Mouse (Mus musculus): ENCODE measurements around the gene Nkiras1. TPM values are rescaled to one million over a fixed set of nuclear protein-coding genes. Genes with fewer than 3 reads are reported as not detected.

Gene Nkiras1
- total RNA-seq, 4 experiments from 2014 or later, result 81.8 to 98.4 (median 95.8) TPM

DNA sequence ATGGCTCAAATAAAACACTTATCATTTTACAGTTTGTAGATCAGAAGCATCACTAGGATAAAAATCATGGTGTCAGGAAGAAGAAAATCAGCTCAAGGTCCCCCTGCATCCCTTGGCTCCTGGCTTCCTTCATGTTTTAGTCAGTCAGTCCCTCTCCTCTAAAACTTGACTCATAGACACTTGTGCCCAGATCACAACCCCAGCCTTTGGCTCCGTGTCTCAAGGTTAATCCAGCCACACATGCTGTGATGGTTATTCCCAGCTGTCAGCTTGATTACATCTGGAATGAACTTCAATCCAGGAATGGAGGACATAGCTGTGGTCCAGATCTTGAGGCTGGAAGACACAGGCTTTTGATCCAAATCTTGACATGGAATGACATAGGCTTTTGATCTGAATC, 3.6 kb downstream of the Nkiras1 start:
- no peak for DNase-seq (ENCODE audit: low spot score in 2 of 2)

DNA sequence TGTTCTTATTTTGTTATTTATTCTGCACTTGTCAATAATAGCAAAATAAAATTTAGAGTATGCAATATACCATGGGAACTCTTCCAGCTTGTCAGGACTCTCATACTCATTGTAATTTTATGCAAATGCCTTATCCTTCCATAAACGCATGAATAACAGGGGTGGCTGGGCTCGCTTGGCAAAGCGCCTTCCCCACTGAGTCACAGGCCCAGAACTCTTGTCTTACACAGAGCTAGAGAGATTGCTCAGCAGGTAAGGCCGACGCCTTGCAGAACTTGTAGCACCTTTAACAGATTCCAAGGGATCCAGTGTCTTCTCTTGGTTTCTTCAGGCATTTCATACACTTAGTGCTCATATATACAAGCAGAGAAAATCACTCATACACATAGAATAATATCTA, 9.4 kb downstream of the Nkiras1 start:
- DNase-seq (ENCODE audit: low spot score in 2 of 2), result no peak

DNA sequence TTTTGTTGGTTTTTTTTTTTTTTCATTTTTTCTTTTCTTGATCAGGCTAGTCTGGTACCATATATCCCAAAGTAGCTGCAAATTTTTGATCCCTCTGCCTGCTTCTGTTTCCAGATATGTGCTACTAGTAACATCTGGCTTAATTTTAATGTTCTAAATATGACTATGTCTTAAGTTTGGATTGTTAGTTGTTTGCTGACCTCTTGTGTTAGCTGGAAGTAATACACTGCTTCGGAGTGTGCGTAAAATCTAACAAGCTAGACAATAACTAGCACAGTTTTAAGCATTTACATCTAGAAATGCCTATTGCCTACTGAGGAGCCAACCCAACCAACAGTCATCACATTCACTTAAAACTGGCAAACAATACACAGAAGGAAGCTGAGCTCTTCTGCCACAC, 13.6 kb downstream of the Nkiras1 start:
- no peak for DNase-seq (ENCODE audit: low spot score in 2 of 2)

DNA sequence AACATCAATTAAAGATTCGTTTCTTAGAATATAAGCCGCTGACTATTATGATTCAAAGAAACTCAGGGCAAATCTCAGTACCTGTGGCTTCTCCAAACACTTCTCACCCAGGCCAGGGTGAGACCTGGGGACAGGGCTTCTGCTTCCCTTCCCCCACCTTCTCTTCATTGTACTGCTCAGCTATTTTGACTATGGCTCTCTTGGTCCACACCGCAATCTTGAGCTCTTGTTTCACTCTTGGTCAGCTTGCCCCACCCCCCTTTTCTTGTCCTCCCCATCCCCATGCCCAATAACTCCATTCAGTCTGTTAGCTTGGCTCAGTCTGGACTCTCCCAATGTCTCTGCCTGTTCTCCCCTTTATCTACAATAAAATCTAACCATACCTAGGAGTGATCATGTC, 14.5 kb downstream of the Nkiras1 start:
- no peak for DNase-seq (ENCODE audit: low spot score in 2 of 2)

DNA sequence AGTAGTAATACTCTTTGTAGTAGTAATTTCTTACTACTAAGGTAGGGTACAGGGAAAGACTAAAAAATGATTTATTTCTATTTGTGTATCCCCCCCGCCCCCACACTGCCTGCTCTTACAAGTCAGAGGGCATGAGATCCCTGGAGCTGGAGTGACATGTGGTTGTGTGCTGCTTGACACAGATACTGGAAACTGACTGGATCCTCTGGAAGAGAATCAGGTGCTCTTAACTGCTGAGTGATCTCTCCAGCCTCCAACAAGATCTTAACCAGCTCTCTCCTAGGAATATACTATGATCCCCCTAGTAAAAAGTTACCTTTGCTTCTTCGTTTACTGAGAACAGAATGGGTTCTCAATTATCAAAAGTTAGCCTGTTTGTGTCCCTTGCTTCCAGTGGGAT, 15.5 kb downstream of the Nkiras1 start:
- DNase-seq (ENCODE audit: low spot score in 2 of 2), result no peak

DNA sequence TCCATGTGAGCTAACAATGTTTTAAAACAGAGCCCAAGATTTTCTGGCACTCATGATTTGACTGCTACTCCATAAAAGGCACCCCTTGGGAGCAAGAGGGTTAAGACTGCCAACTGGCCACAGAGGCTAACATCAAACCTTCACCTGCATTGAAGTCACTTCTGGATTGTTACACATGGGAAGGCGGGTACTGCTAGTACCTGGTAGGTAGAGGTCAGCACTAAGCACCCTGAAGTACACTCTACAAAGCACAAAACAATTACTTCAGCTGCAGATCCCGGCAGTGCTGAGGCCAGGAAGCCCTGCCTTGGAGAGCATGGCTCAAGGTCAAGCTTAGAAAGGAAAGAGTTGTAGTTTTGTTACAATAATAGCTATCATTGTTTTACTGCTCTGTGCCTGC, 16.5 kb downstream of the Nkiras1 start:
- DNase-seq (ENCODE audit: low spot score in 2 of 2), result no peak

DNA sequence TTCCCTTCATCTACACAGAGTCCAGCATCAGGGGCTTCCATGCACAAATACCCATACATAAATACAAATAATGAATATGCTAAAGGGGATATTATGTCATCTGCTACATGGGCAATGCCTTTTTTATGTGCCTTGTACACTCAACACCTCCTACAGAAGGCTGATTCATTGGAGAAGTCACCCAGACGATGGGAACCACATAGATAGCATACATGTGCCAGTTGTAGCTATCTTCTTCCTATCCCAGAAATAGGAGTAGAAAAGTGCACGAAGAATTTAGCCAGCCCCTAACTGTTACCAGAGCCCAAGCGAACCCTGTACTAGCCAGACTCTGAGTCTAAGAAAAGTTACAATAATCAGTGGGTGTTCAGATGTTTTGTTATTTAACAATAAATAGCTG, 21.2 kb downstream of the Nkiras1 start:
- no peak for DNase-seq (ENCODE audit: low spot score in 2 of 2)

DNA sequence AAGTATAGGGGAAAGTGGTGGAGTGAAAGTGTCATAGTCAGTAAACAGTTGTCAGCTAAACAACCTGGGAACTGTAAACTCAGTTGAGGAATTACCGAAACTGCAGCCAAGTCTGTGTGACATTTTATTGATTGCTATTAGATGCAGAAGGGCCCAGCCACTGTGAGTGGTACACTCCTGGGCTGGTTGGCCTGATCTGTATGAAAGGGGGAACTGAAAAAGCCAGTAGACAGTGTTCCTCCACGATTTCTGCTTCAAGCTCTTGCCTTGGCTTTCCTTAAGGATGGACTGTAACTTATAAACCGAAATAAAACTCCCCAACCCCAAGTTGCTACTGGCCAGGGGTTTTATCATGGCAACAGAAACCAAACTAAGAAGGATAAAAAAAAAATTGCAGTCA, 21.6 kb downstream of the Nkiras1 start:
- DNase-seq (ENCODE audit: low spot score in 2 of 2), result no peak

DNA sequence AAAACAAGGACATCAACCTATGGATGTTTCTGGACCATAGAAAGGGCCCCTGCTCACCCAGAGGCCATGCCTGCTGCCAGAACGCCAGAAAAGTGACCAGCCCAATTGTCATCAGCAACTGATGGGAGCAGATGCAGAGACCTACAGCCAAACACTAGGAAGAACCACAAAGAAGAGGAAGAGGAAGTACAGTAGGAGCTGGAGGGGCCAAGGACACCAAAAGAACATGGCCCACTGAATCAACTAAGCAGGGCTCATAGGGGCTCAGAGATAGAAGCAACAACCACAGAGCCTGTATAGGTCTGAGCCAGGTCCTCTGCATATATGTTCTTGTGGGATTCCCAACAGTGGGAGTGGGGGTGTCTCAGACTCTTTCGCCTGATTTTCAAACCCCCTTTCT, 26.5 kb downstream of the Nkiras1 start:
- DNase-seq (ENCODE audit: low spot score in 2 of 2), result no peak

DNA sequence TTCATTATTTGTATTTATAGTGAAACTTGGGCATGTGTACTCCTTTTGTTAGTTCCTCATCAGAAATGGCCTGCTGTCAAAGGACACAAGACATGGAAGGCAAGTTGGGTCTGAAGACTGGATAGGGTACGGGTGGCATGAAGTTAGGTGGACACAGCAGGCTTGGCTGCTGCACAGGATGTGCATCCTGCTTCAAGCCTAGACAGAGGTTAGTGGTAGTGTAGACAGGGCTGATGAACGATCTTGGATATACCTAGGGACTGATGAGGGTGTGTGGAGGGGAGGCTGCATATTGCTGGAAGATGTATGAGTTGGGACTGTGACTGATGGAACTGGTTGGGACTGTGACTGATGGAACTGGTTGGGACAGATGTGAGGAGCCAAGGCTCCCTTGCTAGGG, 27.9 kb downstream of the Nkiras1 start:
- DNase-seq (ENCODE audit: low spot score in 2 of 2), result no peak

DNA sequence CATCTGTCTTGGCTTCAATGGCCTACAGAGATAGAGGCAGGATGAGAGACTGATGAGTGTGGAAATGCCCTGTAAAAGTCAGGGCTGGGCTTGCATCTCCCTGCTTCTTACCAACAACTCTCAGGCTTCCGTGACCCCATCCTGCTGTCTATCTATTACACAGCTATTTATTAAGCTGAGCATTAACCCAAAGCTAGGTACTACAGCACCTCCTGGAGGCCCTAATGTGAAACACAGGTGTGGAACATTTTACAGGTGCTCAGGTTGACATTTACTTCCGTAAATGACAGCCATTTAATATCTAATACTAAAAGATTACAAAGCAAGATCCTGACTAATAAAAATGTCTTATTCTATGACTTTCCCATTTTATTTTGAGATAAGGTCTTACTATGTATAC, 29.7 kb downstream of the Nkiras1 start:
- no peak for DNase-seq (ENCODE audit: low spot score in 2 of 2)

DNA sequence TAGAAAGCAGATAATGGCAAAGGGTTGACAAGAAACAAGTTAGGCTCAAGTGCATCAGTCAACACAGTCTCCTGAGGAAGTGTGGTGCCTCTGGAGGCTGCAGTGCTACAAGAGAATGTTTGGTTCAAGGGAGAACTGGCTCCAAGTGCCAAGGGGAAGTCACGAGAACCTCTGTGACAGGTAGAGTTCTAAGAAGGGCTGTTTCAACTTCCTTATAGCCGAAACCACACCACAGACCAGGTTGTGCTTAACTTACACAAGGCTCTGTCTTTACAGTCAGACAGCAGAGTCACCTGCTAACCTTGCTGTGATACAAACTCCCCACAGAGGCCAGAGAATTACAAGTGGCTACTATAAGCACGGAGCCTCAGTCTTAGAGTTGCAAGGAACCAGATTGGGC, 30.7 kb downstream of the Nkiras1 start:
- DNase-seq (ENCODE audit: low spot score in 2 of 2), result no peak

DNA sequence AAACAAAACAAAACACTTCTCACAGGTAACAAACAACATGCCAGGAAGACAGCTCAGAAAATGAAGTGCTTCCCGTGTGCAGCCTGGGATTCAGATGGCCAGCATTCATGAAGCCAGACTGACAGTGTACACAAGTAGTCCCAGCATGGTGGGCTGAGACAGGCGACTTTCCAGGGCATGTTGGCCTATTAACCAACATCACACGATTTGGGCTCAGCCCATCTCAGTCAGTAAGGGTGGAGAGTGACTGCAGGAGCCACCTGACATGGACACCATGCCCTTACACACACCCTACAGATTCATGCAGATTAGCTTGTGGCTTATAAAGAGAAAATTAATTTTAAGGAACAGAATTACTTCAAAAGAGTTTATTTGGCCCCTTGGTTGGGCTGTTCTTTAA, 31.8 kb downstream of the Nkiras1 start:
- no peak for DNase-seq (ENCODE audit: low spot score in 2 of 2)

DNA sequence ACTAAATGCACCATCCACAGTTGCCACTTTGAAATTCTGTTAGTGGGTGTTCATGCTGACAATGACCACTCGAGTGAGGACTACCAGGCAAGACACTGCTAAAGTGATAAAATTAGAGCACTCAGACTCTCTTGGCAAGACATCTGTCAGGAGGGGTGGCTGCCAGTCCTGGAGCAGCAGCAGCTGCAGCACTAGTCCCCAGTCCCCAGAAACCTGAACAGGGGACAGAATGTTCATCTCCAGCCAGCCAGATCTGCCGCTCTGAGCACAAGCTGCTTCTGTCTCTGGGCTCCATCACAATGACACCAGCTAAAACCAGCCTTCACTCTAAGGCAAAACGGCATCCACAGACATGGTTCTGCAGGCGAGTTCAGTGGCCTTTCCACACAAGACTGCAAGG, 32.3 kb downstream of the Nkiras1 start:
- DNase-seq (ENCODE audit: low spot score in 2 of 2), result peak; percentile 31 to 75

DNA sequence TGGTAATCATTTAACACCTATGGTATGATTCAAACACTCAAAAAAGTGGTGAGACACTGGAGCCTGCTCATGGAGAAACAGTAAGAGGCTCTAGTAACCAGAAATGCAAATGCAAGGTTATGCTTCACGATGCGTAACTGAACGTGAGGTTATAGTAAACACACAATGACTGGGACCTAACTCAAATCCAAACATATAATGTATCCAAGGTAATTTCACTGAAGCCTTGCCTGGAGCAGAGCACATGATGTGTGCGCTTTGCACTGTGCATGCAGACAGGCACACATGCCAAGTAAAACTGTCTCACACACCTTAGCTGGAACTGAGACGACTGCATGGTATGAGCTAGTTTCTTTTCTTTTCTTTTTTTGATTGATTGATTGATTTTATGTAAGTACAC, 33.2 kb downstream of the Nkiras1 start:
- DNase-seq (ENCODE audit: low spot score in 2 of 2), result no peak

DNA sequence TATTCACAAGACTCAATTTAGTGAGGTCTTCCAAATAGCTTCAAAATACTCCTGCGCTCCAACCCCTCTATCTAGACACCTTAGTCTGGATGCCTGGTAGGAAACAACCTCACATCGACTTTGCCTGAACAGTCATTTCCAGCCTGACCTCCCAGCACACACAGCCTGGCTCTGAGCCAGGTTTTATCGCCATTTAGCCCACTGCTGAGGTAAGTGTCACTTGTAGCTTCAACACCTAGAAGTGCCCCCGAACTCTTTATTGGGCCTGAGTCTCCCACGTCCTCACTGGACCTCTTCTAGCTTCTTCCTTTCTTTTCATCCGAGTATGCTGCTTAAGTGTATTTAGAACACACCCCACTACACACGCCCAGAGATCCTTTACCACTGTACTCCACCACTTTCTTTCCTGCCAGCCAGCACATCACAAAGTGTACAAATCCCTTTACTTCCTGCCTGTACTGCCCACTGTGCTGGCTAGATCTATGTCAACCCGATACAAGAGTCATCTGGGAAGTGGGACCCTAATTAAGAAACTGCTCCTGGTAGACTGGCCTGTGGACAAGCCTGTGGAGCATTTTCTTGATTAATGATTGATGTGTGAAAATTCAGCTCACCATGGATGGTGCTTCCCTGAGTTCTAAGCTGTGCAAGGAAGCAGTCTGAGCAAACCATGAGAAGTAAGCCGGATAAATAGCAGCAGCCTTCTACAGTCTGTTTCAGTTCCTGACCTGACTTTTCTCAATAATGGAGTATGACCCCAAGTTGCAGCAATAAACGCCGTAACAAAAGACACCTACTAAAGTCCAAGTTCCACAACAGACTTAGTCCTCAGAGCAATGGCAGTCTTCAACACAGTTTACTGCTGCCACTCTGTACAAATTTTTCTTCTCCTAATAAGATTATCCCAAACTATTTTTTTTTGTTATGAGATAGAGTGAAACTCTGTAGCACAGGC, 46.8 kb downstream of the Nkiras1 start:
- DNase-seq (ENCODE audit: low spot score in 2 of 2), result no peak

DNA sequence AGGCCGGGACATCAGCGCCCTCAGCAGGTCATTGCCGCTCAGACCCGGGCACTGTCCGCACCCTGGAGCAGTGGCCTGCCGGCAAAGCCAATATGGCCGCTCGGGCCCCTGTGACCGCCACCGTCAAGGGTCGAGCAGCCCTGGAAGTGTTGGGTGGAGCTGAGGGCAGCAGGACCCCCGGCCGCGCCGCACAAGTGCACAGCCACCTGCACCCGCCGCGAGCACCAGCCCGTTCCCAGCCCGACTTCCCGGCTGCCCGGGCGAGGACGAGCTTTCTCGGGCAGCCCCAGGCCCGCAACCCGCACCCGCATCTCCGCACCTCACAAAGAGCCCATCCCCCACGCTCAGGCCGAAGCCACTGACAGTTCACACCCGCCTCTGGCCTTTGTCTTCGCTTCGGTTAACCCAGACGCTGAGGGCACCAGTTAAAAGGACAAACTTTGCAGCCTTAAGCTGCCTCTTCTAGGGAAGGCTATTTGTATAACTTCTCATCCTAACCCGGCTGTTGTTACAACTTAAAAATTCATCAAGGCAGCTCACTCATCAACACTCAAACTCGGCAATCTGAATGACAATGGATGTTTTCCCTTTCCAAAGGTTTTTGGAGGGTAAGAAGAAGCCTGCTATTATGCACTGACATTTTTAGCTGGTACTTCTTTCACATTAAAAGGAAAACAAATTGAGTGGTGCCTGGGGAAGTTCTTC, 56.2 kb downstream of the Nkiras1 start:
- peak in 1 of 2 experiments; percentile 12 for DNase-seq (ENCODE audit: low spot score in 2 of 2)

DNA sequence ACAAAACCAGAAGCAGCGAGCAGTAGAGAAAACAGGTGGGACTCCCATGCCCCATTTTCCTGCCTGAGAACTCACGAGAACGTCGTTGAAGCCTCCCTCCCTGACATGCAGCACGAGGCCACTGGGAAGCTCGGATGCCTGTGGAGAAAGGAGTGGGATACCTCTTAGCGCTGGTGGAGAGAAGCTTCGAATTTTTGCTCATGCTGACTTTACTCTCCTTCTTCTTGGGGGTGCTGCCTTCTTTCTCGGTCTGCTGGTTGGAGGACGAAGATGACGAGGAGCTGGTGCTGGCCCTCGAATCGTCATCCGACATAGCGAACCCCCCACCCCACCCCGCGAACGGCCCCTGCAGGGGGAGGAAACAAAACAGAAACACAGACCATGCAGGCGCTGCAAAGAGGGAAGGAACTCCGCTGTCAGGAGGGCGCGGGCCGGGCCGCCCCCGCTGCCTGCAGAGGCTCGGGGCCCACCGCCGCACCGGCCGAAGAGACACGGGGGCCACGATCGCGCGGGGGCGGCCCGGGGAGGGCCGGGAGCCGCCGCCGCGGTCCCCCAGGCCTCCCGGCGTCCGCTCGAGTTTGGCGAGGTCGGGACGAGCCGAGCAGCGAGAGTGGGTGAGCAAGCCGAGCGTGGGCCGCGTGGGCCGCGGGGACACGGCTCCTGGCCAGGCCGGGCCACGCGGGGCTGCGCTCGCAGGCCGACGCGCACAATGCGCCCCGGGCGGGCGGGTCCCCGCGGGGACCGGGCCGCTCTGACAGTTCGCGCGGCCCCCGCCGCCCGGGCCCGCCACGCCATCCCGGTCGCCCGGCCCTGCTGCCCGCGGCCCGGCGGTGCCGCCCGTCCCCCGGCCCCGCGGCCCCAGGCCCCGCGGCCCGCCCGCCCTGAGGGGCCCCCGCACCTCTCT, 60.1 kb downstream of the Nkiras1 start:
- DNase-seq (ENCODE audit: low spot score in 2 of 2), result peak; percentile 22 to 23

DNA sequence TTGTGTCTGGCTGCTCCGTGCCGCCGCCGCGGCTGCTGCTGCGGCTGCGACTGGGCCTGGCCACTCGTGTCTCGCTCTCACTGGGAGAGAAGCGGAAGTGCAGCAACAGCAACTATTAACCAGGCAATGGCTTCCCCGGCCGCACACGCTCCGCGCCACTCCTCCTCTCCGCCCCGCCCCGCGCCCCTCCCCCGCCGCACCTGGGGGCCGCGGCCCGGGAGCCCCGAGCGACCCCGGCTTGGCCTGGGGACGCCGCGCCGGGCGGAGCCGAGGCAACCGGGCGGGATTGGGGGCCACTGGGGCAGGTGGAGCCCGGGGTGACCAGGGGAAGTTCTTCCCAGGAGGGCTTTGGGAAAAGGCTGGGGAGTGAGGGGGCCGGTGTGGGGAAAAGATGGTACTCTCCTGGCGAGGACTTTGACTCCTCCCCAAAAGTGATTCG, 60.8 kb downstream of the Nkiras1 start, which contains the start of gene Ube2e1:
TSS of gene Ube2e1 (minus strand) at position 167 of the 439 bp plus-strand sequence.
- DNase-seq (ENCODE audit: low spot score in 2 of 2), result peak; percentile 47 to 59

All from left cerebral cortex, adult 8-10 months (tissue).